Mouse (Mus musculus) erythroblast, embryonic 14.5 days (primary cell): ENCODE data around the gene Pllp.

ENCODE experiments used
- GATA1 ChIP-seq: IDR thresholded peaks from 2 replicates; pipeline ENCODE4 v1.6.1; 2012; ENCODE audit warnings: low read length, inconsistent platforms, mixed read lengths
- TAL1 ChIP-seq: IDR thresholded peaks from 3 replicates; pipeline ENCODE4 v1.6.1; 2012; ENCODE audit warnings: low read length, inconsistent platforms, mixed read lengths

GRCm38 (mm10) chr8:94641938-94642337 is 54.1 kb downstream of the Pllp start:
- TF ChIP-seq TAL1: no peak
- TF ChIP-seq GATA1: no peak
